Mouse (Mus musculus): Measurements from ENCODE around the gene Plk5. TPM values are rescaled to one million over a fixed set of nuclear protein-coding genes. Genes with fewer than 3 reads are reported as not detected.
A peak's percentile ranks its signal among the peaks of the same experiment; 100 is the strongest.

Gene Plk5
- total and polyA plus RNA-seq, 3 experiments, result not detected

DNA sequence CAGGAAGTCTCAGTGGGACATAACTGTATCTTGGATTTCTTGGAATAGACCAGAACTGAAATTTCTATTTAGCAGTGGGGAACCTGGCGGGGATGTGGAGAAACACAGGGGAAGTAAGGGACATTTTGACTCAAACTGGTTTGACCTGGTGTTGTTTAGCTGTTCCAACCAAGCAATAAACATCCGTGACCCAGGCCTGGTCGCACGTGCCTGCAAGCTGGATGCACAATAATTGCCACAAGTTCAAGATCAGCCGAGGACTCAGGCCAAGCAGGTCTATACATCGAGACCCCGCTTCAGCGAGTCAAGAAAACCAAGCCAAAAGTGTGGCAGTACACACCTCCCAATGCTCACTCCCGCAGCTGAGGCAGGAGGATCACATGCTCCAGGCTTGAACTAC is 15.7 kb downstream of the Plk5 start:
- H3K27ac ChIP-seq (ENCODE audit: insufficient read depth, low read depth), result no peak overlapping the region
- no peak for DNase-seq (ENCODE audit: extremely low read depth)
- H3K9ac ChIP-seq (ENCODE audit: insufficient read depth, low read depth), result no peak overlapping the region
- H3K4me1 ChIP-seq (ENCODE audit: control insufficient read depth in 1 of 2, insufficient read depth in 2 of 2), result peaks cover 6 to 15% of the 10 kb centered on the region in 2 experiments
- H3K4me3 ChIP-seq (replicated peaks in 1 of 3; ENCODE audit: low read depth in 2 of 3, low read length in 2 of 3, poor library complexity in 1 of 3), result peak overlapping the region in 1 of 3 experiments; percentile 8
- TF ChIP-seq BHLHE40 (IDR thresholded peaks at IDR 0.05; ENCODE audit: low read depth, low read length) (peak; percentile 79), NRF1 (IDR thresholded peaks at IDR 0.05; ENCODE audit: low read depth, low read length) (0 out of 2 replicates have a peak, but pooled peaks have one; percentile 7), MAX (IDR thresholded peaks at IDR 0.05; ENCODE audit: low read length) (no peak), GABPA (IDR thresholded peaks at IDR 0.05; ENCODE audit: insufficient replicate concordance, low read depth, low read length) (no peak), UBTF (IDR thresholded peaks at IDR 0.05; ENCODE audit: low read depth, low read length) (no peak), RCOR1 (conservative IDR thresholded peaks at IDR 0.05; ENCODE audit: low read depth, low read length) (0 out of 2 replicates have a peak, but pooled peaks have one; percentile 4), RAD21 (IDR thresholded peaks at IDR 0.05; ENCODE audit: low read depth, low read length) (no peak), IRF4 (IDR thresholded peaks at IDR 0.05; ENCODE audit: low read depth, low read length) (no peak), PAX5 (IDR thresholded peaks at IDR 0.05; ENCODE audit: low read length) (no peak)
- peak overlapping the region; percentile 27; the same call in 1 of the 2 replicates for H3K4me2 ChIP-seq (ENCODE audit: insufficient read depth, low read depth, poor library complexity, severe bottlenecking)
- no peaks in the 10 kb centered on the region for H3K36me3 ChIP-seq (replicated peaks in 1 of 2; ENCODE audit: control insufficient read depth in 1 of 2, insufficient read depth in 1 of 2, low read length in 1 of 2)
- dilution Hi-C loops (cut with MboI; ENCODE audit: extremely low pct_ligation_motif_present, extremely low pct_unique_long_range_greater_than_20kb, low sequenced_read_pairs) (no loop called here), in situ Hi-C loops (cut with MboI; ENCODE audit: low pct_ligation_motif_present, low pct_unique_long_range_greater_than_20kb, low sequenced_read_pairs) (loop anchor here (5.0 kb wide), 1 partner anchor 135 kb away; no protein-coding TSS in a partner anchor)
- H3K27me3 ChIP-seq (replicated peaks), result peaks cover 22% of the 10 kb centered on the region
- H3K9me3 ChIP-seq (replicated peaks; ENCODE audit: low read length), result peaks cover 8% of the 10 kb centered on the region
- no peaks in the 10 kb centered on the region for H3K79me2 ChIP-seq (replicated peaks; ENCODE audit: control insufficient read depth, extremely low read depth, insufficient read depth, poor library complexity, severe bottlenecking)

DNA sequence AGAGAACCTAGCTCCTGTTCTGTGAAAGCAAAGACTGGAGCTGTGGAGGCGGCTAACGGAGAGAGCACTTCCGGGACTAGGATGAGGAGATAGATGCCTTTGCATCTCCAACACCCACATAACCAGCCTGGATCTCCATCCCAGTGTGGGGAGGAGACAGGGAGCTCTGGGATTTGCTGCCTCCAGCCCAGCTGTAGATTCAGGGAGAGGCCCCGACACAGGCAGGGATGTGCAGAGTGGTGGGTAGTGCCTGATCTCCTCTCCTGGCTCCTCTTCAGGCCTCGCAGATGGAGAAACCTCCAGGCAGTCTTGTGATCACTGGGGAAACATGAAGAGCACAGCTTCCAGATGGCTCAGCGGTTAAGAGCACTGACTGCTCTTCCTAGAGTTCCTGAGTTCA is 16.4 kb downstream of the Plk5 start:
- TF ChIP-seq IRF4 (IDR thresholded peaks at IDR 0.05; ENCODE audit: low read depth, low read length) (no peak), BHLHE40 (IDR thresholded peaks at IDR 0.05; ENCODE audit: low read depth, low read length) (no peak), GABPA (IDR thresholded peaks at IDR 0.05; ENCODE audit: insufficient replicate concordance, low read depth, low read length) (no peak), MXI1 (IDR thresholded peaks at IDR 0.05; ENCODE audit: low read depth, low read length) (no peak)
- no peak overlapping the region for H3K27ac ChIP-seq (ENCODE audit: insufficient read depth, low read depth)
- no peak overlapping the region for H3K9ac ChIP-seq (ENCODE audit: insufficient read depth, low read depth)
- H3K4me1 ChIP-seq (ENCODE audit: control insufficient read depth in 1 of 2, insufficient read depth in 2 of 2), result peaks cover 6 to 15% of the 10 kb centered on the region in 2 experiments
- dilution Hi-C loops (cut with MboI; ENCODE audit: extremely low pct_ligation_motif_present, extremely low pct_unique_long_range_greater_than_20kb, low sequenced_read_pairs), result no loop called here
- no peak overlapping the region for H3K4me3 ChIP-seq (replicated peaks in 1 of 3; ENCODE audit: low read depth in 2 of 3, low read length in 2 of 3, poor library complexity in 1 of 3)
- H3K27me3 ChIP-seq (replicated peaks), result peaks cover 15% of the 10 kb centered on the region
- no peaks in the 10 kb centered on the region for H3K36me3 ChIP-seq (replicated peaks in 1 of 2; ENCODE audit: control insufficient read depth in 1 of 2, insufficient read depth in 1 of 2, low read length in 1 of 2)
- H3K79me2 ChIP-seq (replicated peaks; ENCODE audit: control insufficient read depth, extremely low read depth, insufficient read depth, poor library complexity, severe bottlenecking), result no peaks in the 10 kb centered on the region
- no peak overlapping the region for H3K4me2 ChIP-seq (ENCODE audit: insufficient read depth, low read depth, poor library complexity, severe bottlenecking)
- in situ Hi-C loops (cut with MboI; ENCODE audit: low pct_ligation_motif_present, low pct_unique_long_range_greater_than_20kb, low sequenced_read_pairs), result loop anchor here (5.0 kb wide), 1 partner anchor 135 kb away; no protein-coding TSS in a partner anchor
- H3K9me3 ChIP-seq (replicated peaks; ENCODE audit: low read length), result peaks cover 14% of the 10 kb centered on the region
- DNase-seq (ENCODE audit: extremely low read depth), result no peak

GRCm38 (mm10) chr10:80374063-80374462 is 17.8 kb downstream of the Plk5 start:
- H3K27ac ChIP-seq (ENCODE audit: insufficient read depth, low read depth), result no peak overlapping the region
- no peak overlapping the region for H3K4me2 ChIP-seq (ENCODE audit: insufficient read depth, low read depth, poor library complexity, severe bottlenecking)
- in situ Hi-C loops (cut with MboI; ENCODE audit: low pct_ligation_motif_present, low pct_unique_long_range_greater_than_20kb, low sequenced_read_pairs), result loop anchor here (5.0 kb wide), 1 partner anchor 133 kb away; no protein-coding TSS in a partner anchor
- H3K79me2 ChIP-seq (replicated peaks; ENCODE audit: control insufficient read depth, extremely low read depth, insufficient read depth, poor library complexity, severe bottlenecking), result no peaks in the 10 kb centered on the region
- no peaks in the 10 kb centered on the region for H3K36me3 ChIP-seq (replicated peaks in 1 of 2; ENCODE audit: control insufficient read depth in 1 of 2, insufficient read depth in 1 of 2, low read length in 1 of 2)
- peaks cover 6 to 15% of the 10 kb centered on the region in 2 experiments for H3K4me1 ChIP-seq (ENCODE audit: control insufficient read depth in 1 of 2, insufficient read depth in 2 of 2)
- dilution Hi-C loops (cut with MboI; ENCODE audit: extremely low pct_ligation_motif_present, extremely low pct_unique_long_range_greater_than_20kb, low sequenced_read_pairs), result no loop called here
- no peak overlapping the region for H3K9ac ChIP-seq (ENCODE audit: insufficient read depth, low read depth)
- peaks cover 7% of the 10 kb centered on the region for H3K27me3 ChIP-seq (replicated peaks)
- peak; percentile 70 for DNase-seq (ENCODE audit: extremely low read depth)
- H3K9me3 ChIP-seq (replicated peaks; ENCODE audit: low read length), result peaks cover 9% of the 10 kb centered on the region
- H3K4me3 ChIP-seq (replicated peaks in 1 of 3; ENCODE audit: low read depth in 2 of 3, low read length in 2 of 3, poor library complexity in 1 of 3), result no peak overlapping the region
- TF ChIP-seq USF2 (conservative IDR thresholded peaks at IDR 0.05; ENCODE audit: low read depth, low read length), result no peak
- no peak for TF ChIP-seq EP300 (IDR thresholded peaks at IDR 0.05; ENCODE audit: low read length)
- TF ChIP-seq PAX5 (IDR thresholded peaks at IDR 0.05; ENCODE audit: low read length), result no peak
- no peak for TF ChIP-seq POLR2AphosphoS2 (IDR thresholded peaks at IDR 0.05; ENCODE audit: low read depth, low read length)
- no peak for TF ChIP-seq E2F4 (IDR thresholded peaks at IDR 0.05; ENCODE audit: insufficient replicate concordance, low read depth, low read length)
- TF ChIP-seq ZKSCAN1 (IDR thresholded peaks at IDR 0.05; ENCODE audit: borderline replicate concordance, low read depth, low read length), result no peak
- no peak for TF ChIP-seq USF1 (IDR thresholded peaks at IDR 0.05; ENCODE audit: low read depth, low read length)
- no peak for TF ChIP-seq SIN3A (IDR thresholded peaks at IDR 0.05; ENCODE audit: low read length)
- no peak for TF ChIP-seq IRF4 (IDR thresholded peaks at IDR 0.05; ENCODE audit: low read depth, low read length)
- no peak for TF ChIP-seq RCOR1 (conservative IDR thresholded peaks at IDR 0.05; ENCODE audit: low read depth, low read length)
- no peak for TF ChIP-seq UBTF (IDR thresholded peaks at IDR 0.05; ENCODE audit: low read depth, low read length)
- no peak for TF ChIP-seq MYC (IDR thresholded peaks at IDR 0.05; ENCODE audit: low read depth, low read length)
- peak; percentile 24 to 78; a peak in 3 of 4 replicates for TF ChIP-seq CTCF (conservative IDR thresholded peaks at IDR 0.05 in 1 of 2, IDR thresholded peaks at IDR 0.05 in 1 of 2; ENCODE audit: low read depth in 2 of 2, low read length in 2 of 2)
- no peak for TF ChIP-seq ELF1 (IDR thresholded peaks at IDR 0.05; ENCODE audit: low read depth, low read length)
- TF ChIP-seq MAX (IDR thresholded peaks at IDR 0.05; ENCODE audit: low read length), result no peak
- no peak for TF ChIP-seq MAZ (IDR thresholded peaks at IDR 0.05; ENCODE audit: low read depth, low read length)
- TF ChIP-seq SMC3 (IDR thresholded peaks at IDR 0.05; ENCODE audit: low read depth, low read length), result peak; percentile 47
- TF ChIP-seq JUN (IDR thresholded peaks at IDR 0.05; ENCODE audit: insufficient read depth, low read depth, low read length), result no peak
- peak; percentile 77 for TF ChIP-seq RAD21 (IDR thresholded peaks at IDR 0.05; ENCODE audit: low read depth, low read length)
- no peak for TF ChIP-seq CHD1 (IDR thresholded peaks at IDR 0.05; ENCODE audit: low read depth, low read length)

Data from CH12.LX (cell line).